Mouse (Mus musculus): ENCODE data around the gene Arhgef11. TPM values are rescaled to one million over a fixed set of nuclear protein-coding genes. Genes with fewer than 3 reads are reported as not detected.

The Arhgef11 gene
- polyA plus RNA-seq, 1 experiment from 2014 or later = 17.1 TPM

DNA sequence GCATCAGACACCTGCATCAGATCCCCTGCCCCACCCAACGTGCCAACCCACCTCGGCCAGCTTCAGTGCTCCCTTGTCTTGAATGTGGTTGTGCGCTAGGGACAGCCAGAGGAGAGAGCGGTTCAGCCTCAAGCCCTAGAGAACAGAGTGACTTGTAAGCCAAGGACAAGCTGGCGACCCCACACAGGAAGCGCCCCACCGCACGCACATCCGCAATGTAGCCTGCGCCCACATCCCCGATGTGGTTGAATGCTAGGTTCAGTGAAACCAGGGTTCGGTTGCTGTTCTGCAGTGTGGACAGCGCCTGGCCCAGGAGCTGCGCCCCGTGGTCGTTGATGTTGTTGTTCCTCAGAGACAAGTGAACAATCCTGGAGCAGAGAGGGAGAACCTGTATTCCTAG, 125.4 kb downstream of the Arhgef11 start:
- ATAC-seq (ENCODE audit: low read depth) (no peak), DNase-seq (ENCODE audit: low spot score) (no peak)
- H3K4me3 ChIP-seq (ENCODE audit: low read depth, low read length) = no peak overlapping the region
- 88% methylated on average over 16 of the region's 16 CpGs for WGBS
- H3K27me3 ChIP-seq (replicated peaks; ENCODE audit: control insufficient read depth, insufficient read depth, low read length) = no peaks in the 10 kb centered on the region
- peaks cover 12% of the 10 kb centered on the region for H3K36me3 ChIP-seq (ENCODE audit: control insufficient read depth, insufficient read depth, low read length)
- H3K4me2 ChIP-seq (ENCODE audit: low read depth, low read length) = no peak overlapping the region
- H3K4me1 ChIP-seq (ENCODE audit: control insufficient read depth, insufficient read depth, low read length) = peaks cover 11% of the 10 kb centered on the region
- H3K27ac ChIP-seq (replicated peaks; ENCODE audit: low read depth, low read length) = no peak overlapping the region; the same call in 1 of the 2 replicates
- no peaks in the 10 kb centered on the region for H3K9me3 ChIP-seq (ENCODE audit: control insufficient read depth, low read length)
- no peak overlapping the region for H3K9ac ChIP-seq (ENCODE audit: low read depth, low read length)

DNA sequence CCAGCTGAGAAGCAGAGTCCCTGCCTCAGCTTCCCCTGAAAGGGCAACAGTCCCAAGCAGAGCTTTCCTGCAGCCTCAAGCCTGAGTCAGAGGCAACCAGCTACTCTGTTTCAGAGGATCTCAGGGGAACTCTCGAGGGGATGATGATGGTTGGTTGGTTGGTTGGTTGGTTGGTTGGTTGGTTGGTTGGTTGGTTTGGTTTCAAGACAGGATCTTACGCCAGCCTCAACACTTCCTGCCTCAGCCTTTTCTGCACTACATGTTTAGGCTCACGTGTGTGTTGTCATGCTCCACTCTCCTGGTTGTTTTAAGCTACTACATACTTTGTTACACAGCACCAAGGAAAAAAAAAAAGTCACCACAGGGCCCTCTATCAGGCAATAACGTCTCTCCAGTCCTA, 126.6 kb downstream of the Arhgef11 start:
- peaks cover under 1% of the 10 kb centered on the region; the same call in 1 of the 2 replicates for H3K36me3 ChIP-seq (ENCODE audit: control insufficient read depth, insufficient read depth, low read length)
- no peak overlapping the region for H3K9ac ChIP-seq (ENCODE audit: low read depth, low read length)
- H3K4me1 ChIP-seq (ENCODE audit: control insufficient read depth, insufficient read depth, low read length) = peaks cover 11% of the 10 kb centered on the region
- DNase-seq (ENCODE audit: low spot score) (no peak), ATAC-seq (ENCODE audit: low read depth) (no peak)
- H3K27me3 ChIP-seq (replicated peaks; ENCODE audit: control insufficient read depth, insufficient read depth, low read length) = no peaks in the 10 kb centered on the region
- no peak overlapping the region for H3K27ac ChIP-seq (replicated peaks; ENCODE audit: low read depth, low read length)
- no peak overlapping the region for H3K4me3 ChIP-seq (ENCODE audit: low read depth, low read length)
- 89% methylated on average over 4 of the region's 4 CpGs for WGBS
- no peak overlapping the region for H3K4me2 ChIP-seq (ENCODE audit: low read depth, low read length)
- H3K9me3 ChIP-seq (ENCODE audit: control insufficient read depth, low read length) = no peaks in the 10 kb centered on the region

DNA sequence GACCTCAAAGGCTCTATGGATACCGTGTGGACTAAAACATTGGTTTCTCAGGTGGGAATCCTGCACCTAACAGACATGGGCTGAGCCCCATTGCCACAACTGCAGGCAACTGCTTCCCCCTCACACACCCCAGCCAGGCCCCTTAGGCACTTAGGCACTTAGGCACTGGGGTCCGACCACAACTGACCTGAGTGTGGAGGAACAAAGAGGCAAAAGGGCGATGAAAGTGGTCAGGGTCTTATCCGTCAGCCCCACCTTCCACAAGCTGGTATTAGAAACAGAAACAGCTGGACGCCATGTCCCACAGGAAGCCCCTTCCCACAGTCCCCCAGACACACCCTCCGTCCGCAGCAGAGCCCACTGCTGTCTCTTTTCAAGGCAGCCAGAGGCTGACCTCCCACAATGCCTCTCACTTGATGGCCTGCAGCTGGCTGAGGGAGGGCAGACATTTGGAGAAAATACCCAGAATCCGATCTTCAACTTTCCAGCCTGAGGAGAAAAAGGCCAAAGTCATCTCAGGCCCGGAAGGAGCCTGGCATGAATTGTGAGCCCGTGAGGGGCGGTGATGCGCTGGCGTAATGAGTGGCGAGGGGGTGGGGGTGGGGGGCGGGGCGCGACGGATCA, 127.8 kb downstream of the Arhgef11 start:
- H3K36me3 ChIP-seq (ENCODE audit: control insufficient read depth, insufficient read depth, low read length) = no peaks in the 10 kb centered on the region
- 17% methylated on average over 17 of the region's 18 CpGs for WGBS
- no peak overlapping the region for H3K27ac ChIP-seq (replicated peaks; ENCODE audit: low read depth, low read length)
- H3K27me3 ChIP-seq (replicated peaks; ENCODE audit: control insufficient read depth, insufficient read depth, low read length) = no peaks in the 10 kb centered on the region
- peak overlapping the region; percentile 47 for H3K9ac ChIP-seq (ENCODE audit: low read depth, low read length)
- 0 out of 2 replicates have a peak, but pooled peaks have one; percentile 20 for ATAC-seq (ENCODE audit: low read depth)
- peaks cover 11% of the 10 kb centered on the region for H3K4me1 ChIP-seq (ENCODE audit: control insufficient read depth, insufficient read depth, low read length)
- peak overlapping the region; percentile 20 for H3K4me3 ChIP-seq (ENCODE audit: low read depth, low read length)
- no peaks in the 10 kb centered on the region for H3K9me3 ChIP-seq (ENCODE audit: control insufficient read depth, low read length)
- no peak for DNase-seq (ENCODE audit: low spot score)
- H3K4me2 ChIP-seq (ENCODE audit: low read depth, low read length) = peak overlapping the region; percentile 49

DNA sequence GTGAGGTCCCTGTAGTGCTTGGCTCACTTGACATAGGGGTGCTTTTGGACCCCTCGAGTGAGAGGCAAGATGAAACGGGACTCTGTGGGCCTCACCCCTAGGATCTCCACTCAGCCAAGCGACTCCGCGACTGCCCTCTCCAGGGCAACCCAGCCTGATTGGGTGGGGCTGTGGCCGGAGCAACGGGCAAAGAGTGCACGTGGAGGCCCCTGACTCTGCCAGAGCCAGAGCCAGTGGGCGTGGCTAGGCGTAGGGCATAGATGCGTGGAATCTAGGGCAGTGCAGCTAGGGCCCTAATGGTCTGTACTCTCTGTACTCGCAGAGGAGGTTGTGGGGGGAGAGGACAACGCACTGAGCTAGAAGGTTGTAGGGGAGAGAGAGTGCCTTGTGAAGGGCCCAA, 131.1 kb downstream of the Arhgef11 start, which contains the start of gene Lrrc71:
Lrrc71 (minus strand) TSS at position 195 of the 400 bp plus-strand sequence.
- Histone ChIP-seq H3K27ac (replicated peaks; ENCODE audit: low read depth, low read length) (no peak within 1 kb of the TSS), H3K36me3 (ENCODE audit: control insufficient read depth, insufficient read depth, low read length) (peaks cover 2% of the 10 kb centered on the region; the same call in 1 of the 2 replicates), H3K9ac (ENCODE audit: low read depth, low read length) (no peak within 1 kb of the TSS), H3K4me3 (ENCODE audit: low read depth, low read length) (no peak within 1 kb of the TSS), H3K9me3 (ENCODE audit: control insufficient read depth, low read length) (no peaks in the 10 kb centered on the region), H3K4me1 (ENCODE audit: control insufficient read depth, insufficient read depth, low read length) (peaks cover 11% of the 10 kb centered on the region), H3K27me3 (replicated peaks; ENCODE audit: control insufficient read depth, insufficient read depth, low read length) (no peaks in the 10 kb centered on the region), H3K4me2 (ENCODE audit: low read depth, low read length) (no peak within 1 kb of the TSS)
- DNase-seq (ENCODE audit: low spot score) (no peak), ATAC-seq (ENCODE audit: low read depth) (peak; percentile 30; the same call in 1 of the 2 replicates)
- WGBS = 48% methylated on average over 10 of the region's 13 CpGs

DNA sequence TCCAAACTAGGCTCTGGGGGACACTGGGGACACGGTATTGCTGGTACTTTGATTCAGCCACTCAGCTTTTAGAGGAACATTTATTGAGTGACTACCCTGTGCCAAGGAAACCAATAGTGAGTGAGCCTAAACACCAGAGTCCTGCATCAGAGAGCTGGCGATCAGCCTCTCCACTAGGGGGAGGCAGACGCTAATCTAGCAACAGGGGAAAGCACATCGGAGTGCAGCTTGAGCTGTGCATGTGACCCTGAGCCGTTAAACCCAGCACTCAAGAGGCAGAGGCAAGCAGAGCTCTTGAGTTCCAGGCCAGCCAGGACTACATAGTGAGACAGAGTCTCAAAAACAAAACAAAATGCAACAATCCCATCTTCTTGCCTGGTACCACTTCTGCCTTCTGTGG, 131.7 kb downstream of the Arhgef11 start:
- ATAC-seq (ENCODE audit: low read depth) (no peak), DNase-seq (ENCODE audit: low spot score) (no peak)
- no peak overlapping the region for H3K27ac ChIP-seq (replicated peaks; ENCODE audit: low read depth, low read length)
- H3K9me3 ChIP-seq (ENCODE audit: control insufficient read depth, low read length) = no peaks in the 10 kb centered on the region
- 19% methylated on average over 5 of the region's 5 CpGs for WGBS
- no peak overlapping the region for H3K4me2 ChIP-seq (ENCODE audit: low read depth, low read length)
- no peak overlapping the region for H3K9ac ChIP-seq (ENCODE audit: low read depth, low read length)
- H3K4me3 ChIP-seq (ENCODE audit: low read depth, low read length) = no peak overlapping the region
- H3K4me1 ChIP-seq (ENCODE audit: control insufficient read depth, insufficient read depth, low read length) = peaks cover 11% of the 10 kb centered on the region
- no peaks in the 10 kb centered on the region for H3K27me3 ChIP-seq (replicated peaks; ENCODE audit: control insufficient read depth, insufficient read depth, low read length)
- H3K36me3 ChIP-seq (ENCODE audit: control insufficient read depth, insufficient read depth, low read length) = peaks cover 8% of the 10 kb centered on the region; the same call in 1 of the 2 replicates

DNA sequence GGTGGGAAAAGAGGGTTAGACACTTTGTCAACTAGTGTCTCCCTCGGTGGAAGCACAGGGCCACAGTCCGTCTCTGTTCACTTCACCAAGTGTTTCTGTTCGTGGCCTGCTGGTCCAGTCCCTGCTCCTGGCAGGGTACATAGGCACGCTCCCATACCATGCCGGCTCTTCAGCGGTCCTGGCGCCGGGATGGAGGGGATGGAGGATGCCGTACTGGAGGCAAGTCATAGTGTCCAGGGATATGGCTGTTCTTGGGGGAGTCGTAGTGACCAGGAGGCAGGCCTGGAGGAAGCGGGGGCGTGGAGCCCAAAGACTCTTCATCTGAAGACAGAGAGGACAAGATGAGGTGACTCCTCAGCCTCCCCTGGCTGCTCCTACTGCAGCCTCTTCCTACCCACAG, 132.6 kb downstream of the Arhgef11 start:
- ATAC-seq (ENCODE audit: low read depth) (no peak), DNase-seq (ENCODE audit: low spot score) (no peak)
- no peaks in the 10 kb centered on the region for H3K27me3 ChIP-seq (replicated peaks; ENCODE audit: control insufficient read depth, insufficient read depth, low read length)
- H3K4me3 ChIP-seq (ENCODE audit: low read depth, low read length) = no peak overlapping the region
- H3K9ac ChIP-seq (ENCODE audit: low read depth, low read length) = no peak overlapping the region
- H3K4me2 ChIP-seq (ENCODE audit: low read depth, low read length) = no peak overlapping the region
- H3K36me3 ChIP-seq (ENCODE audit: control insufficient read depth, insufficient read depth, low read length) = peaks cover 15% of the 10 kb centered on the region; the same call in 1 of the 2 replicates
- peaks cover 8% of the 10 kb centered on the region for H3K4me1 ChIP-seq (ENCODE audit: control insufficient read depth, insufficient read depth, low read length)
- 92% methylated on average over 12 of the region's 12 CpGs for WGBS
- no peak overlapping the region for H3K27ac ChIP-seq (replicated peaks; ENCODE audit: low read depth, low read length)
- no peaks in the 10 kb centered on the region for H3K9me3 ChIP-seq (ENCODE audit: control insufficient read depth, low read length)

DNA sequence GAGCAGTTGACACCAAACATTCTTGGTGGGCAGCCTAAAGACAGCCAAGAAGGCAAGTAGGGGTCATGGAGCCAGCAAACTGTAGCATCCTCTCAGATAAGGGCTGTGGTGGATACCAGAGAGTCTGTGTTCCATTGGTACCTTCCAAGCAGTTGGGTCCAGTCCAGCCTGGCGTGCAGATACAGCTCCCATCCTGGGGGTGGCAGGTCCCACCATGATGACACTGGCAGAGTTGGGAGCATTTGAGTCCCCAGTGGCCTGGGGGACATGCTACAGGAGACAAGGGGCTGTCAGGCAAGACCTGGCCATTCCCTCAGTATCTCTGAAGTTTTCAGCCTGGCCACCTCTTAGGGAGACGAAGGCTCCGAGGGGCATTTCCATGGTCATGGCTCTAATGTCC, 135.2 kb downstream of the Arhgef11 start:
- Histone ChIP-seq H3K9ac (ENCODE audit: low read depth, low read length) (no peak overlapping the region), H3K4me3 (ENCODE audit: low read depth, low read length) (no peak overlapping the region), H3K9me3 (ENCODE audit: control insufficient read depth, low read length) (no peaks in the 10 kb centered on the region), H3K27me3 (replicated peaks; ENCODE audit: control insufficient read depth, insufficient read depth, low read length) (0 out of 2 replicates have a peak, but pooled peaks cover 2% of the 10 kb centered on the region), H3K4me2 (ENCODE audit: low read depth, low read length) (no peak overlapping the region), H3K4me1 (ENCODE audit: control insufficient read depth, insufficient read depth, low read length) (peaks cover 6% of the 10 kb centered on the region; the same call in 1 of the 2 replicates), H3K27ac (replicated peaks; ENCODE audit: low read depth, low read length) (no peak overlapping the region), H3K36me3 (ENCODE audit: control insufficient read depth, insufficient read depth, low read length) (peaks cover 15% of the 10 kb centered on the region; the same call in 1 of the 2 replicates)
- ATAC-seq (ENCODE audit: low read depth) = no peak
- DNase-seq (ENCODE audit: low spot score) = no peak
- 83% methylated on average over 3 of the region's 3 CpGs for WGBS

DNA sequence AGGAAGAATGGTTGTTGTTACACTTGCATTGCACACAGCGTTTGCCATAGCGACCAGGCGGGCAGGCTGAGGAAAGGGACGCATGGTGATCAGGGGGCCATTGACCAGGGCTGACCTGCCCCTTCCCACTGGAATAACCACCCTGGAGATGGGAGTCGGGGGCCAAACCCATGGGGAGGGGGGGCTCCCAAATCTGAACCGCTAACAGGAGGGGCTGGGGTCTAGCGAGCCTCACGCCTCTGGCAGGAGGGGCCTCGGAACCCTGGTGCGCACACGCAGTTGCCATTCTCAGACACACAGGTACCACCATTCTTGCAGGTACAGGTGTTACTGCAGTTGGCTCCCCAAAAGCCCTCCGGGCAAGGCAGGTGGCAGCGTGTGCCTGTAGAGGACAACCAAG, 136.5 kb downstream of the Arhgef11 start:
- Histone ChIP-seq H3K4me3 (ENCODE audit: low read depth, low read length) (no peak overlapping the region), H3K9me3 (ENCODE audit: control insufficient read depth, low read length) (no peaks in the 10 kb centered on the region), H3K4me1 (ENCODE audit: control insufficient read depth, insufficient read depth, low read length) (peaks cover 6% of the 10 kb centered on the region; the same call in 1 of the 2 replicates), H3K36me3 (ENCODE audit: control insufficient read depth, insufficient read depth, low read length) (peaks cover 15% of the 10 kb centered on the region; the same call in 1 of the 2 replicates), H3K9ac (ENCODE audit: low read depth, low read length) (no peak overlapping the region), H3K27me3 (replicated peaks; ENCODE audit: control insufficient read depth, insufficient read depth, low read length) (0 out of 2 replicates have a peak, but pooled peaks cover 2% of the 10 kb centered on the region), H3K27ac (replicated peaks; ENCODE audit: low read depth, low read length) (no peak overlapping the region), H3K4me2 (ENCODE audit: low read depth, low read length) (no peak overlapping the region)
- no peak for ATAC-seq (ENCODE audit: low read depth)
- no peak for DNase-seq (ENCODE audit: low spot score)
- WGBS = 80% methylated on average over 10 of the region's 13 CpGs

All from embryonic facial prominence, embryonic 14.5 days (tissue).